Mouse (Mus musculus): Measurements from ENCODE around the gene Vmn1r90.
"Not testable (repeated sequence)": the region's sequence is repeated elsewhere in the genome, so short reads cannot be mapped to it uniquely, and the experiment has no call there.

The Vmn1r90 gene

DNA sequence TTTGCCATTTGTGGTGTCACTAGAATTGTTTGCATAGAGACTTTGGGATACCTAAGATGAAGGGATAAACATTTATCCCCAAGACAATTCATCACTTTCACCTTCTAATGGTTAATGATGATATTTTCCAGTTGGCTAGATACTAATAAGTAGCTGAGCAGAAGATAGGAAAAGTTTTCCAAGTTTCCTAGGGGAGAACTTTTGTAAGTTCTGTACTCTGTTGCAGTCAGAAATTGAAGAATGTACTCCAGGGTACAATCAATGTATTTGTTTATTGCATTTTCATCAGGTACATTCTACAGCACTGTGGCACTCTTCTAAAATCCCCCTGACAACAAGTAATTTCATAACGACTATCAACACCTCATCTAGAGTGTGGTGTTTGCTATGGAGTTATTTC lies at the start of gene Vmn1r90:
TSS of gene Vmn1r90 (minus strand) at position 101 of the 400 bp plus-strand sequence.
- DNase-seq: no peak

DNA sequence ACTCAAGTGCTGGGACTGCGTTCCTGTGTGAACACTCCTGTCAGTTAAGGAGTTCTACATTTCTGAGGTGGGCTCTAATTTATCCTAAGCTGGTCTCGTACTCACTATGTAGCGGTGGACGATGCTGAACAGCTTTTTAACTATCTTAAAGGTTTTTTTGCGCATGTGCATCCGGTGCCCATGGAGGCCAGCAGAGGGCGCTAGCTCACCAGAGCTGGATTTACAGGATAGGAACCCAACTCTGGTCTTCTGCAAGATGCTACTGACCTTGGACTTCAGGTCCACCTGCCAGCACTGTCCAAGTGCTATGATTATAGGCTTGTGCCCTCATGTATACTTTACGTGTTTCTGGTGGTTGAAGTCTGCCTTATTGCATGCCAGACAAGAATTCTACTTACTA lies 29.7 kb upstream of the Vmn1r90 start:
- DNase-seq: not testable (repeated sequence)

- no peak for DNase-seq
Measured at GRCm38 (mm10) chr7:14552284-14552683, 11.0 kb downstream of the Vmn1r90 start.

DNA sequence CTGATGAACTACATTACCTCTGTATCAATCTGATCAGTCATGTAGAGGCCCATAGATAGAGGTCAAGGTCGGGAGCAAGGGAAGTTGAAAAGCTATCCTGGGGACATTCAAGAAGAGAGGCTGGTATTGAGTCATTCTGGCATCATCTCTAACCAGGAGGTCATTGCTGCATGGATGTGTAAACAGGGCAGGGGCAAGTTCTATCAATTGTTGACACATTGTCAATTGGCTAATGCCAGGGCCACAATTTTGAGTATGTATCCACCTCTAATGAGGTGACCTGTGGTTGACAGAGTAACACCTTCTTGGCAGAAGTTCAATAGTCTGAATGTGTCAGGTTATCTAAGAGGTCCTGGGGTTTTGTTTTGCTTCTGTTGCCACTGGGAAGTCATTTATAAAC lies 38.0 kb downstream of the Vmn1r90 start:
- DNase-seq: no peak

DNA sequence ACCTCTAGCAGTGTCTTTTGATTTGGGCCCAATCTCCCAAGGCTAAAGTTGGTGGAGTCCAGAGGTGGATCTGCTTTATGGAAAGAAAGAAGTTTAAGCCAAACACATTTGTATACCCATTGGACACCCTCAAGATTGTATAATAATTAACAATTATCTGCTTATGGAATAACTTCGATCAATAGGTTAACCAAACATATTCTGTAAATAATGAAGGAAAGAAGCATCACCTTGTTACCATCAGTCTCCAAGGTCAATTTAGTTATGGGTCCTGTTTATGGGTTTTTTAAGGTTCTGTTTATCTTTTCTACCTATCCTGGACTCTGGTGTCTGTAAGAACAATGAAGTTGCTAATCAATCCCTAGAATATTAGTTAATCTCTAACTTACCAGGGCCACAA lies 40.7 kb downstream of the Vmn1r90 start:
- no peak for DNase-seq

DNA sequence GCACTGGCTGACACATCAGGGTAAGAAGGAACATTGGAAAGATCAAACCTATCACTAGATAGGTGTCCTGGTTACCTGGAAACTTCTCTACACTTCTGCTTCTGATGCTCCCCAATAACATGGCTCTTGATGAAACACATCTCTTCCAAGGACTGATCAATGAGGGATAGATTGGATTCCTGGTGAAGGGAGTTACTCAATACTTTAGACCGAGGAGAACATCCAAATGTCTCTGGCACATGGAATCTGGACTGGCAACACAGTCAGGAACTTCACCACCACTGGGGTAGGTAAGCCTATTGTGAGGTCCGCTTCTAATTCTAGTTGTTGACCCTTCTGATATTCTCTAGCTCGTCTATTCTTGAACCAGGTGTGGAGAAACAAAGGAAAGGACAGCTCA lies 45.0 kb downstream of the Vmn1r90 start:
- no peak for DNase-seq
